Mouse (Mus musculus): ENCODE data around the gene Dok3. TPM values are rescaled to one million over a fixed set of nuclear protein-coding genes. Genes with fewer than 3 reads are reported as not detected.

Gene Dok3
- total and polyA plus RNA-seq, 3 experiments = 1.6 to 4.3 TPM; not detected in 1

DNA sequence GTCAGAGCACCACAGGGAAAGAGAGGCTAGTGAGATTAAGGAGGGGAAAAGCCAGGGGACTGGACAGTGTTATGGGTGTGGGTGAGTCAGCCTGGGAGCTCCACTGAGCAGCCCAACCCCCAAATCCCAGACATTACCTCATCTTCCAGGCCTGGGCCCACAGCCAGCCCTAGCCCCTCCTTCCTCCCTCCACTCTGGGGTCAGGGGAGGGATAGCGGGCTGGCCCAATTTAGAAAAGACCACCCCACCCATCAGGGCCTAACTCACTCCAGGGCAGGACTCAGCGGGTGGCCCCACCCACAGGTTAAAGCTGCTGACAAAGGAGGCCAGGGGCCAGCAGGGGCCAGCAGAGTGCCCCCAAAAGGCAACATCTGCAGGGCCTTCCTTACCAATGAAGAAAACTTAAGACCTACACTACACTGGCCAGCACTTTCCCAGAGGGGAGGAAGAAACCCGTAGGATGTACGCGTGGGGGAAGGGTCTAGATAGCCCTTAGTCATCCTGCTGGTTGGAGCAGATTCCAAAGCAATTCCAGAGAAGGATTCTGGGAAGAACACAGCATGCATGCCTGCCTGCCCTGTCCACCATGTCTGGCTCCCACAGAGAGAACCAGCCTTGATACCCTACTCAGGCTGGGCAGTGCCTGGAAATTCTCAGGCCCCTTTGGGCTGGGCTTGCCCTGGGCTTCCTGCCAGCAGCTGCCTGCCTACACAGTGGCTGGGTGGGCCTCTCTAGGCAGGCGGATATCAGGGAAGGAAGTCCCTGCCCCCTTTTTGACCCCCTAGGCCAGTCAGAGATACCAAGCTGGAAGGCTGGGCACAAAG lies 18.2 kb downstream of the Dok3 start:
- Histone ChIP-seq H3K27me3 (ENCODE audit: control insufficient read depth in 1 of 2, insufficient read depth in 2 of 2, low read length in 2 of 2) (no peaks in the 10 kb centered on the region), H3K9me3 (replicated peaks; ENCODE audit: insufficient read depth, low read length) (no peaks in the 10 kb centered on the region), H3K4me3 (ENCODE audit: control insufficient read depth in 1 of 2, insufficient read depth in 1 of 2, low read depth in 2 of 2, low read length in 2 of 2) (peak overlapping the region; percentile 22 to 63; a peak in 3 of 4 replicates), H3K36me3 (ENCODE audit: control insufficient read depth in 1 of 2, insufficient read depth in 2 of 2, low read length in 2 of 2) (peaks cover 0 to 27% of the 10 kb centered on the region in 2 experiments; a peak in 2 of 4 replicates), H3K79me2 (ENCODE audit: control insufficient read depth, insufficient read depth, low read length, poor library complexity) (peaks cover 6% of the 10 kb centered on the region), H3K9ac (ENCODE audit: control insufficient read depth, low read depth, low read length, poor library complexity, severe bottlenecking) (peak overlapping the region; percentile 77), H3K4me1 (ENCODE audit: control insufficient read depth in 1 of 2, insufficient read depth in 2 of 2, low read length in 2 of 2) (peaks cover 27 to 32% of the 10 kb centered on the region in 2 experiments), H3K27ac (ENCODE audit: control insufficient read depth, low read depth, low read length) (peak overlapping the region; percentile 78)
- DNase-seq (ENCODE audit: low read depth, low spot score) = peak; percentile 73
- TF ChIP-seq MAZ (IDR thresholded peaks at IDR 0.05; ENCODE audit: low read depth, low read length) = 0 out of 2 replicates have a peak, but pooled peaks have one; percentile 24
- TF ChIP-seq HCFC1 (IDR thresholded peaks at IDR 0.05; ENCODE audit: low read depth, low read length) = no peak
- no peak for TF ChIP-seq BHLHE40 (IDR thresholded peaks at IDR 0.05; ENCODE audit: borderline replicate concordance, low read depth, low read length)
- TF ChIP-seq RCOR1 (IDR thresholded peaks at IDR 0.05; ENCODE audit: low read depth, low read length) = 0 out of 2 replicates have a peak, but pooled peaks have one; percentile 6
- no peak for TF ChIP-seq SMC3 (IDR thresholded peaks at IDR 0.05; ENCODE audit: low read depth, low read length)
- no peak for TF ChIP-seq KAT2A (conservative IDR thresholded peaks at IDR 0.05; ENCODE audit: low read depth, low read length)
- no peak for TF ChIP-seq RAD21 (IDR thresholded peaks at IDR 0.05; ENCODE audit: low read depth, low read length)
- no peak for TF ChIP-seq ZC3H11A (IDR thresholded peaks at IDR 0.05; ENCODE audit: low read depth, low read length)
- TF ChIP-seq TBP (IDR thresholded peaks at IDR 0.05; ENCODE audit: low read depth, low read length) = no peak
- no peak for TF ChIP-seq CHD2 (IDR thresholded peaks at IDR 0.05; ENCODE audit: low read length)
- TF ChIP-seq MXI1 (IDR thresholded peaks at IDR 0.05; ENCODE audit: low read depth, low read length) = 0 out of 2 replicates have a peak, but pooled peaks have one; percentile 10
- no peak for TF ChIP-seq ZMIZ1 (IDR thresholded peaks at IDR 0.05; ENCODE audit: low read depth, low read length)
- TF ChIP-seq SIN3A (IDR thresholded peaks at IDR 0.05; ENCODE audit: low read length) = peak; percentile 33; the same call in 1 of the 2 replicates
- no peak for TF ChIP-seq GABPA (IDR thresholded peaks at IDR 0.05; ENCODE audit: low read depth, low read length)
- TF ChIP-seq NRF1 (IDR thresholded peaks at IDR 0.05; ENCODE audit: insufficient read depth, low read depth, low read length, poor library complexity, severe bottlenecking) = no peak
- TF ChIP-seq CHD1 (IDR thresholded peaks at IDR 0.05; ENCODE audit: low read depth, low read length) = no peak
- no peak for TF ChIP-seq UBTF (IDR thresholded peaks at IDR 0.05; ENCODE audit: borderline replicate concordance, insufficient read depth, low read depth, low read length)
- TF ChIP-seq ETS1 (IDR thresholded peaks at IDR 0.05; ENCODE audit: low read depth, low read length) = peak; percentile 29; the same call in 1 of the 2 replicates
- TF ChIP-seq ZKSCAN1 (IDR thresholded peaks at IDR 0.05; ENCODE audit: low read depth, low read length) = no peak
- TF ChIP-seq CTCF (IDR thresholded peaks at IDR 0.05 in 2 of 3, conservative IDR thresholded peaks at IDR 0.05 in 1 of 3; ENCODE audit: control insufficient read depth in 1 of 3, insufficient read depth in 1 of 3, low read depth in 2 of 3, low read length in 3 of 3, poor library complexity in 1 of 3, severe bottlenecking in 1 of 3) = peak in 2 of 3 experiments; percentile 20 to 33; a peak in 3 of 6 replicates
- TF ChIP-seq MYB (IDR thresholded peaks at IDR 0.05; ENCODE audit: low read depth, low read length) = no peak
- no peak for TF ChIP-seq ZNF384 (IDR thresholded peaks at IDR 0.05; ENCODE audit: low read depth, low read length)
- no peak for TF ChIP-seq MAFK (IDR thresholded peaks at IDR 0.05; ENCODE audit: borderline replicate concordance, low read depth, low read length)
- TF ChIP-seq USF1 (IDR thresholded peaks at IDR 0.05; ENCODE audit: low read depth, low read length) = no peak
- peak in 1 of 2 experiments; percentile 51; a peak in 2 of 4 replicates for TF ChIP-seq EP300 (IDR thresholded peaks at IDR 0.05; ENCODE audit: low read depth in 1 of 2, low read length in 2 of 2)
- TF ChIP-seq POLR2AphosphoS2 (IDR thresholded peaks at IDR 0.05; ENCODE audit: low read length) = no peak
- TF ChIP-seq JUND (IDR thresholded peaks at IDR 0.05; ENCODE audit: low read depth, low read length) = no peak
- no peak for TF ChIP-seq ELF1 (IDR thresholded peaks at IDR 0.05; ENCODE audit: low read depth, low read length)
- TF ChIP-seq NELFE (IDR thresholded peaks at IDR 0.05; ENCODE audit: low read depth, low read length) = peak; percentile 37
- TF ChIP-seq POLR2A (IDR thresholded peaks at IDR 0.05; ENCODE audit: control insufficient read depth in 1 of 2, insufficient read depth in 1 of 2, low read depth in 1 of 2, low read length in 2 of 2, poor library complexity in 1 of 2) = no peak
- 0 out of 2 replicates have a peak, but pooled peaks have one; percentile 3 for TF ChIP-seq GATA1 (IDR thresholded peaks at IDR 0.05; ENCODE audit: low read depth, low read length)
- TF ChIP-seq E2F4 (IDR thresholded peaks at IDR 0.05; ENCODE audit: borderline replicate concordance, low read depth, low read length) = no peak
- TF ChIP-seq MYC (IDR thresholded peaks at IDR 0.05; ENCODE audit: low read depth, low read length) = no peak
- TF ChIP-seq MEF2A (IDR thresholded peaks at IDR 0.05; ENCODE audit: extremely low read depth, insufficient replicate concordance, low read depth, low read length, poor library complexity, severe bottlenecking) = no peak

All from MEL (cell line).